Mouse (Mus musculus) CD4-positive, CD25-positive, alpha-beta regulatory T cell (primary cell): ENCODE data around the gene Pih1d1. TPM values are rescaled to one million over a fixed set of nuclear protein-coding genes. Genes with fewer than 3 reads are reported as not detected.

Experiments
- polyA plus RNA-seq: library from polyadenylated mRNA; unstranded; fragments of 100-300 nt; shearing (Covaris generic); gene quantifications from one replicate; pipeline ENCODE4 v1.2.1, GENCODE M21; 2017

Pih1d1 gene
- polyA plus RNA-seq, result 59.4 TPM

DNA sequence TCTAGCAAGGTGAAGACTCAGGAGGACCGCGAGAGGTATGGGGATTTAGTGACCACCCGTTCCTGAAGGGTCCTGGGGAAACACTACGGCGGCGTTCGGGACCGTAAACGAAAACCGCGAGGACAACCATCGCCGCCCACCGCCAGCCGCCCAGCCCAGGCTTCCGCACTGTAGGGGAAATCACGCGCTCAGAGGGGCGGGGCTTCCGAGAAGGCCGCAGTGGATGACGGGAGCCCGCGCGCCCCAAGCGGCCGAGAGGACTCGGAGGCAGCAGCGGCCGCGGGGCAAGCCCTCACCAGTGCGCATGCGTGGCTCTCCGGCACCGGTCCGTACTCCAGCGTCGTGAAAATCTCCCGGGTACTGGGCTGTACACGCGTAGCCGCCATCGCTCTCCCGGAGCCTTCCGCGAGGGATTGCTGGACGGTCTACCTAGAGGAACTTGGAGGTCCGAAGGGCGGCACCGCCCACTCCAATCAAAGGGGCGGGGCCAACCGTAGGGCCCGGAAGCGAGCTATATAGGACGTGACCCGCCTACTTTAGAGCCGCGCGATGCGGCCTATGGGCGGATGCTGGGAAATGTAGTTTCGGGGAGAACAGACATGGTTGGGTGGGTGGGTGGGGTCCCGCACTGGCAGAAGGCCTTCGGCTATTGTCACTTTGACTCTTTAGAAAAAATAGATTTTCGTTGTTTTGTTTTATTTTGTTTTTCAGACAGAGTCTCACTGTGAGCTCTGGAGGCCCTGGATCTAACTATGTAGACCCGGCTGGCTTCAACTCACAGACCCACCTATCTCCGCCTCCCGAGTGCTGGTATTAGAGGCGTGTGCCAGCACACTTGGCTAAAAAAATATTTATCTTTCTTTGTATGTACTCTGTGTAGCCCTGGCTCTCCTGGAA is at the start of gene Pih1d1, which contains the start of gene Aldh16a1:
Gene Pih1d1, plus strand, starts transcription at position 208 of the 897 bp plus-strand sequence.
Gene Aldh16a1, minus strand, starts transcription at position 489 of the 897 bp plus-strand sequence.

DNA sequence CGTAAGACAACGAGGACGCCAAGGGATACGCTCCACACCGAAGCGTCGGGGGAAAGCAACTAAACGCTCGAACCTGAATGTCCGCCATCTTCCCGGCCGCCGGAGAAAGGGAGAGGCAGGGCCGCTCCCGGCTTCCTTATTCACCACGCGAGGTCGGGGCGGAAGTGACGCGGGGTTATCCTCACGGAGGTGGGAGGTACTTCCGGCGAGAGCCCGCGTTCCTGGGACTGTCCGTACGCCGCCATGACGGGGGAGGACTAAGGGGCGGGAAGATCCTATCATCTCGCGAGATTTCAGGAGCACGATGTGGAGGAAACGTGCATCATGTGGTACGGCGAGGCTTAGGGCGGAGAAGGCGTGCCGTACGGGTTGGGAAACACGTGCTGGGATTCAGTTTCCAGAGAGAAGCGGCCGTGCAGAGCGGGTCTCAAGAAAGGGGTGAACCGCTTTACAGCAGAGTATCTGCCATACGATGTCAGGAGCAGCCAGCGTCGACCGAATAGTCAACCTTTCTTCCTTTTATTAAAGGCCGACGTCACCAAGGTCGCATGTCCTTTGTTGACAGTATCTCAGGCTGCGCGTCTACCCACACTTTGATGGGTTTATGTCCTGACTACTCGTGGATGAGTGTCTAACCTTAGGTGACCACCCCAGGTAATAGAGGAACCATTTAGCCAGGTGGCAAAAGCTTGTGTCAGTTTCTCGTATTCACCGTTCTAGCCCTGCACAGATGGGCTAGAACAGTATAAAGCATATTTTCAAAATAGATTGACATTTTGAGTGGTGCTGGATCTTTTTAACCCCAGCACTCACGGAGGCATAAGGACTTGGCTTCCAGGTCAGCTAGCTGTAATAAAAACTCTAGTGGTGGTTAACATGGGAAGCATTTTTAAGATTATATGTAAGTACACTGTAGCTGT is 29.6 kb upstream of the Pih1d1 start, which contains the start of gene Rps11:
Gene Rps11, minus strand, starts transcription at position 216 of the 920 bp plus-strand sequence.

DNA sequence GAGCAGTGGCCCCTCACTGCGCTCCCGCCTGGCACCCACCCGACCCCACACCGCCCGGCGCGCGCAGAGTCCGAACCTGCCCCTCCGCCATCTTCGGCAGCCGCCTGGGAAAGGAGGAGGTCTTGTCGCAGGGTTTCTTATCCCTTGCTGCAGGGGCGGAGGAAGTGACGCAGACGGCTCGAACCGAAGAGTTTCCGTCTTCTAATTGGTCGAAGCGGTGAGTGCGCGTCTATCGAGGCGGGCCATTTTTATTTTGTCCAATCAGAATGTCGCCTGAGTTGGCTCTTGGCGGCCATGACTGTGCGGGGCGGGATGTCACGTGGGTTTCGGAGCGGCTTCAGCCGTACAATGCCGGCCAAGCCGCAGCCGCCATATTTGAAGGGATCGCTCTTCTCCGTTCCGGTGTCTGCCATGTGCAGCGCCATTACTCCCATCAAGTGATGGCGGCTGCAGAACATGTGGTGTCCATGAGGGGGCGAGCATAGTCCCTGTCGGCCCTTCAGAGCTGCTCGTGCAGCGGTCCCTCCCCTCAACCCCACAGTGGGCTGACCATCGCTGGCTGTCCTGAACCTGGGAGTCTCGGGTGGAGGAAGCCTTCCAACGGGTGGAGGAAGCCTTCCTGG is 25.4 kb upstream of the Pih1d1 start, which contains the start of gene Rpl13a:
Gene Rpl13a, minus strand, starts transcription at position 138 of the 623 bp plus-strand sequence.

DNA sequence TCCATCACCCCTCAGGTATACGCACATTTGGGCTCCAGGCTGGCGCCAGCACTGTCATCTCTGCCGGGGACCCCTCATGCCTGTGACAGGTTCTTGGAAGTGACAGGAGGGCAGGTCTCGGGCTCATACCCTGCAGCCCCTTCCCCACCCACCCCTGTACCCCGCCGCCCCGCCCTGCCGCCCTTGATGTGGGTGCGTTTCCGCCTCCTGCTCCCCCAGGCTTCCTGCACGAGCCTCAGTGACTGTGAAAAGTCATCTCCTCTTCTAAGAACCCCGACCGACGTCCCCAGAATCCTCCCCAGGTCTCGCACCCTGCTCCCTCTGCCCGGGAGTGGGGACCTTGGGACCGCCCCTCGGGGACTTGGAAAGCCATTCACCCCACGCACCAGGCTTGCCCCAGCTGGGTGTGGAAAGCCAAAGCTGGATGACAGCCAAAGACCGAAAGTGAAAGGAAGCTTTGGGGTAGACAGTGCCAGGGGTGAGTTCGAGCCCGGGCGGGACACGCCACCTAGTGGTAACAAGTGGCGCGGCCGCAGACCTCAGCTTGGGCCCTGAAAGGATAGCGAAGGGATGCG is 18.0 kb upstream of the Pih1d1 start, which contains the start of the genes Gm45713 and Flt3l:
Gene Gm45713, minus strand, starts transcription at position 239 of the 575 bp plus-strand sequence.
Gene Flt3l, minus strand, starts transcription at position 440 of the 575 bp plus-strand sequence.

DNA sequence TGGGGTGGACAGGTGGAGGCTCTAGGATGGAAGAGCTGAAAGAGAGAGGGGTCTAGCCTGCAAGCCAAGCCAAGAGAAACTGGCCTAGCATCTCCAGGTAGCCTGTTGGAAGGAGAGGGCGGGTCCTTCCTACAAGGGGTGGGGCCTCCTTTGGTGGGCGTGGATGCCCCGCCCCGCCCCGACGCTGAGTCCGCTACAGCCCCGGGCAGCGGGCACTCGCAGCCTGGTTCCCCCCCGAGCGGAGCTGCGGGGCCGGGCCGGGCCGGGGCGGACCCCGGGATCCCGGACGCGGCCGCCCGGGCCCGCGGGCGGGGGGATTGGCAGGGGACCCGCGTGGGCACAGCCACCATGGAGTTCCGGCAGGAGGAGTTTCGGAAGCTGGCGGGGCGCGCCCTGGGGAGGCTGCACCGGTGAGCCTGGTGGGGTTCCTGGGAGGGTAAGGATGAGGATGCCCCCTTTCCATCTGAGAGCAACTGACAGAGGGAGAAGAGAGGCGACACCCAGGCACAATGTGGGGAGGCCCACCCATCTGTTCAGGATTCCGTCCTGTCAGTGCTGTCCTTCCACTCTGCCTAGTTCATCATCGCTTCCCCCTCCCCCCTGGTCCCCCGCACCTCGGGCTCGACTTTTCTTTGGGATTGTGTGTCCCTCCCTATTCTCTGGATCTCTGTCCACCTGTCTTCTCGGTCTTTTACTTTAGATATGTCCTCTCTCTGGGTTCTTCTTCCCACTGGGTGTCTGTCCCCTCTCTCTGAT is 9.8 kb downstream of the Pih1d1 start, which contains the start of gene Slc17a7:
Gene Slc17a7, plus strand, starts transcription at position 215 of the 756 bp plus-strand sequence.

DNA sequence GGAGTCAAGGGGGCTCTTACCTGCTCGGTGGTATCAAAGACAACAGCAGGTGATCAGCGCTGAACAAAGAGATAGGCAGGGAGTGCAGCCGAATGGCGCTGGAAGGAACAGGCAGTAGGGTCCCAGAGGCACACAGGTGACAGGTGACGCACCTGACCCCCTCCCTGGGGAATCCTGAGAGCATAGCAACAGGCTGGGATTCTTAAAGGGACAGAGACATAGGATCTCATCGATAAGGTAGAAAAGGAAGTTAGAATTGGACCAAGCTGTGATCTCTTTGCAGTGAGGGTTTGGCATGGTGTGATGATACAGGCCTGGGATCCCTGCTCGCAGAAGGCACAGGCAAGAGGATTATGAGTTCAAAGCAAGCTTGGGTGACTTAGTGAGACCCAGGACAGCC is 25.4 kb downstream of the Pih1d1 start, which contains the start of gene Gfy:
Gene Gfy, minus strand, starts transcription at position 101 of the 400 bp plus-strand sequence.

DNA sequence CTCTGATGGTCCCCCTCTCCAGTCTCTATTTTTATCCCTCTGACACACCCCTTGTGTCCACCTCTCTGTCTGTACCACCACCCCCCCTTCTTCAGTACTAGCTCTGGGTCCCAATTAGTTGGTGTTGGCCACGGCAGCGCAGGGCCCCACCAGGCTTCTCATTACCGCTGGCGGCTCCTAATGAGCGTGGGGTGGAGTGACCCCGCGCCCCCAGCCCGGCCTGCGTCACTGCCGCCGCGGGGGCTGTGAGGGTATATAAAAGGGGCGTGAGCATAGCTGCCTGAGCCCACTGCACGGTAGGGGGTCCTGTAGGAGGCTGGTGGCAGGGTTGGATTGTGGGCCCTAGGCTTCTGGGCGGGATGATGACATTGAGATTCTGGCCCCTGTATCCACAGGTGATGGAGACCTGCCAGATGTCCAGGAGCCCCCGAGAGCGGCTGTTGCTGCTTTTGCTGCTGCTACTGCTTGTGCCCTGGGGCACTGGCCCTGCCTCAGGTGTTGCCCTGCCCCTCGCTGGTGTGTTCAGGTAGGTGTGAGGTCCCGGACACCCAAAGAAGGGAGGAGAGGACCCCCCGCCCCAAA is 26.9 kb downstream of the Pih1d1 start, which contains the start of gene Pth2:
Gene Pth2, plus strand, starts transcription at position 100 of the 582 bp plus-strand sequence.

DNA sequence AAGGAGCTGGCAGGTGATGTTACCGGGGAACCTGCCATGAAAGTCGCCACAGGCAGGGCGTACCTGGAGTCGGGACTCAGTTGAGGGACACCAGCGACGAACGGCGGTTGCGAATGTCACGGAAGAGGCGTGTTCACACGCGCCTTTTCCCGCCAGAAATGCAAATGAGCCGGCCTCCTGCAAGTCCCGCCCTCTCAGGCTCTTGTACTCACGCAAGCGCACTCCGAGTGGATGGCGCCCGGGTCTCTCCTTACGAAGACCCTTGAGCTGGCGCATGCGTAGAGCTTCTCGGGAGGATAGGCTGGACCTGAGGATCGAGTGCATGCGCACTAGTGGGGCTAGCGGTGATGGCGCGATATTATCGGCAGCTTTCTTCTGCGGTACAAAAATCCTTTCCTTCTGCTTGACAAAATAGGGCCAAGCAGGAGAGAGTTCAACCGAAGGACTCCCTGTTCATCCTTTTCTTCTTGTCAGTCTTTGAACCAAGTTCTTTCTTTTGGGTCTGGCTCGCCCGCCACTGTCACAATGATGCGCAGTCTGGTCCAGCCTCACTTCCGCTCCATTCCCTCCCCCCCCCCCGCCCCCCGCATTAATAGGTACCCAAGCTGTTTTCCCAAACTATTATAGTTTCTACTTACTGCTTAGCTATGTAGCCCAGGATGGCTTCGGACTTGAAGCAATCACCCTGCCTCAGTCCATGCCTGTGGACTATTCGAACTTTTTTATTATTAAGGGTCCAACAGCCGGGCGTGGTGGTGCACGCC is 50.5 kb downstream of the Pih1d1 start, which contains the start of gene Ccdc155:
Gene Ccdc155, minus strand, starts transcription at position 513 of the 764 bp plus-strand sequence.

Other genes with a start within 250 kb of the Pih1d1 start
- 68.0 TPM for gene Ap2a1, start 224.8 kb upstream of the Pih1d1 start, polyA plus RNA-seq
- not detected for gene Tsks, start 211.1 kb upstream of the Pih1d1 start, polyA plus RNA-seq
- gene Cpt1c, start 179.5 kb upstream of the Pih1d1 start, polyA plus RNA-seq, result 0.30 TPM
- 175 TPM for gene Prmt1, start 167.7 kb upstream of the Pih1d1 start, polyA plus RNA-seq
- gene Irf3, start 156.7 kb upstream of the Pih1d1 start, polyA plus RNA-seq, result 235 TPM
- 35.8 TPM for gene Bcl2l12, start 155.6 kb upstream of the Pih1d1 start, polyA plus RNA-seq
- gene Scaf1, start 137.9 kb upstream of the Pih1d1 start, polyA plus RNA-seq, result 38.8 TPM
- gene Rras, start 136.3 kb upstream of the Pih1d1 start, polyA plus RNA-seq, result 24.1 TPM
- 4.0 TPM for gene Prr12, start 101.4 kb upstream of the Pih1d1 start, polyA plus RNA-seq
- gene Nosip, start 91.9 kb upstream of the Pih1d1 start, polyA plus RNA-seq, result 115 TPM
- 3.0 TPM for gene Prrg2, start 91.6 kb upstream of the Pih1d1 start, polyA plus RNA-seq
- 10.7 TPM for gene Rcn3, start 62.1 kb upstream of the Pih1d1 start, polyA plus RNA-seq
- gene Fcgrt, start 50.5 kb upstream of the Pih1d1 start, polyA plus RNA-seq, result 2.8 TPM
- 2,481 TPM for gene Rps11, start 29.9 kb upstream of the Pih1d1 start, polyA plus RNA-seq
- gene Rpl13a, start 25.5 kb upstream of the Pih1d1 start, polyA plus RNA-seq, result 2,316 TPM
- gene Gm45713, start 18.1 kb upstream of the Pih1d1 start, polyA plus RNA-seq, result not detected
- gene Flt3l, start 17.9 kb upstream of the Pih1d1 start, polyA plus RNA-seq, result 309 TPM
- 58.9 TPM for gene Aldh16a1, start 281 bp downstream of the Pih1d1 start, polyA plus RNA-seq
- gene Slc17a7, start 9.6 kb downstream of the Pih1d1 start, polyA plus RNA-seq, result 0.08 TPM
- gene Gfy, start 25.3 kb downstream of the Pih1d1 start, polyA plus RNA-seq, result not detected
- gene Pth2, start 26.7 kb downstream of the Pih1d1 start, polyA plus RNA-seq, result not detected
- 0.07 TPM for gene Ccdc155, start 50.6 kb downstream of the Pih1d1 start, polyA plus RNA-seq
- gene Dkkl1, start 57.8 kb downstream of the Pih1d1 start, polyA plus RNA-seq, result 8.9 TPM
- gene Tead2, start 61.5 kb downstream of the Pih1d1 start, polyA plus RNA-seq, result 4.9 TPM
- gene Cd37, start 84.8 kb downstream of the Pih1d1 start, polyA plus RNA-seq, result 607 TPM
- gene Slc6a16, start 86.8 kb downstream of the Pih1d1 start, polyA plus RNA-seq, result not detected
- gene Slc6a21, start 123.2 kb downstream of the Pih1d1 start, polyA plus RNA-seq, result not detected
- gene Trpm4, start 179.5 kb downstream of the Pih1d1 start, polyA plus RNA-seq, result 15.0 TPM
- not detected for gene Hrc, start 181.0 kb downstream of the Pih1d1 start, polyA plus RNA-seq
- gene Ppfia3, start 212.7 kb downstream of the Pih1d1 start, polyA plus RNA-seq, result 0.30 TPM
- gene Lin7b, start 216.3 kb downstream of the Pih1d1 start, polyA plus RNA-seq, result not detected
- 231 TPM for gene Snrnp70, start 241.4 kb downstream of the Pih1d1 start, polyA plus RNA-seq